ENCODE assay signal across 31 mouse cellular contexts in genomic region chr4:85045748-85046147, GRCm38 (mm10).
A peak's percentile ranks its signal among the peaks of the same experiment; 100 is the strongest.
DNase-seq lines count a peak whose midpoint lies in the region; ATAC-seq and TF ChIP-seq lines count a peak whose summit lies in the region.
"Had no signal": no experiment of that assay in that cellular context is flagged by ENCODE, and none has a peak within 500 bp of the region (broad histone marks: within the 10 kb centered on the region; RNA-seq: fewer than 3 reads in every experiment).

No protein-coding gene starts in this region.

- H3K9ac ChIP-seq in forebrain, embryonic 14.5 days (ENCODE audit: low read length): peak overlapping the region; percentile 4; the same call in 1 of the 2 replicates
- no peak overlapping the region for H3K9ac ChIP-seq in forebrain, embryonic 16.5 days (replicated peaks; ENCODE audit: low read depth, low read length)
- H3K9ac ChIP-seq in MEL (ENCODE audit: control insufficient read depth, low read depth, low read length, poor library complexity, severe bottlenecking): no peak overlapping the region
- H3K9ac ChIP-seq: embryonic facial prominence, embryonic 15.5 days; hindbrain, embryonic 14.5 days; kidney, embryonic 15.5 days; limb, embryonic 13.5 days; lung, embryonic 15.5 days; midbrain, embryonic 12.5 days; neural tube, embryonic 12.5 days had no signal

- ATAC-seq in forebrain, embryonic 14.5 days: 0 out of 2 replicates have a peak, but pooled peaks have one; percentile 44
- ATAC-seq in forebrain, embryonic 16.5 days: no peak

- peaks cover 7% of the 10 kb centered on the region for H3K4me1 ChIP-seq in forebrain, embryonic 14.5 days (ENCODE audit: control insufficient read depth, insufficient read depth, low read length)
- peaks cover 7% of the 10 kb centered on the region for H3K4me1 ChIP-seq in forebrain, embryonic 16.5 days (replicated peaks; ENCODE audit: control insufficient read depth, insufficient read depth, low read length)
- no peaks in the 10 kb centered on the region for H3K4me1 ChIP-seq in MEL (ENCODE audit: control insufficient read depth in 1 of 2, insufficient read depth in 2 of 2, low read length in 2 of 2)
- H3K4me1 ChIP-seq: embryonic facial prominence, embryonic 15.5 days; kidney, embryonic 15.5 days; limb, embryonic 13.5 days; lung, embryonic 15.5 days; neural tube, embryonic 12.5 days had no signal

- no peak overlapping the region for H3K4me2 ChIP-seq in forebrain, embryonic 14.5 days (ENCODE audit: low read length)
- no peak overlapping the region for H3K4me2 ChIP-seq in forebrain, embryonic 16.5 days (ENCODE audit: low read length)
- H3K4me2 ChIP-seq: embryonic facial prominence, embryonic 15.5 days; heart, embryonic 11.5 days; hindbrain, embryonic 14.5 days; kidney, embryonic 15.5 days; limb, embryonic 13.5 days; liver, embryonic 11.5 days; lung, embryonic 15.5 days; midbrain, embryonic 12.5 days; neural tube, embryonic 12.5 days had no signal

- TF ChIP-seq CTCF in MEL (IDR thresholded peaks at IDR 0.05 in 2 of 3, conservative IDR thresholded peaks at IDR 0.05 in 1 of 3; ENCODE audit: control insufficient read depth in 1 of 3, insufficient read depth in 1 of 3, low read depth in 2 of 3, low read length in 3 of 3, poor library complexity in 1 of 3, severe bottlenecking in 1 of 3): no peak

- no peak for TF ChIP-seq RAD21 in MEL (IDR thresholded peaks at IDR 0.05; ENCODE audit: low read depth, low read length)

- TF ChIP-seq POLR2A in MEL (IDR thresholded peaks at IDR 0.05; ENCODE audit: control insufficient read depth in 1 of 2, insufficient read depth in 1 of 2, low read depth in 1 of 2, low read length in 2 of 2, poor library complexity in 1 of 2): no peak

- H3K27me3 ChIP-seq in forebrain, embryonic 14.5 days (replicated peaks; ENCODE audit: control insufficient read depth, insufficient read depth, low read length): no peaks in the 10 kb centered on the region
- no peaks in the 10 kb centered on the region for H3K27me3 ChIP-seq in forebrain, embryonic 16.5 days (replicated peaks; ENCODE audit: control insufficient read depth, insufficient read depth, low read length)
- no peaks in the 10 kb centered on the region for H3K27me3 ChIP-seq in MEL (ENCODE audit: control insufficient read depth in 1 of 2, insufficient read depth in 2 of 2, low read length in 2 of 2)
- H3K27me3 ChIP-seq: embryonic facial prominence, embryonic 15.5 days; kidney, embryonic 15.5 days; limb, embryonic 13.5 days; lung, embryonic 15.5 days; midbrain, embryonic 12.5 days; neural tube, embryonic 12.5 days had no signal

- H3K79me2 ChIP-seq in MEL (ENCODE audit: control insufficient read depth, insufficient read depth, low read length, poor library complexity): no peaks in the 10 kb centered on the region

- no peak overlapping the region for H3K27ac ChIP-seq in forebrain, embryonic 14.5 days (ENCODE audit: low read depth, low read length)
- H3K27ac ChIP-seq in forebrain, embryonic 16.5 days (ENCODE audit: low read length): no peak overlapping the region
- no peak overlapping the region for H3K27ac ChIP-seq in MEL (ENCODE audit: control insufficient read depth, low read depth, low read length)
- H3K27ac ChIP-seq: embryonic facial prominence, embryonic 15.5 days; hindbrain, embryonic 14.5 days; kidney, embryonic 15.5 days; layer of hippocampus, adult 2 months; limb, embryonic 13.5 days; lung, embryonic 15.5 days; midbrain, embryonic 12.5 days; neural tube, embryonic 12.5 days had no signal

- WGBS in forebrain, embryonic 14.5 days: 8% methylated on average over 2 of the region's 2 CpGs
- 3% methylated on average over 2 of the region's 2 CpGs for WGBS in forebrain, embryonic 16.5 days

- no peak overlapping the region for H3K4me3 ChIP-seq in forebrain, embryonic 14.5 days (ENCODE audit: low read depth, low read length)
- no peak overlapping the region for H3K4me3 ChIP-seq in forebrain, embryonic 16.5 days (replicated peaks; ENCODE audit: low read length)
- peak overlapping the region in 1 of 2 experiments; percentile 26; a peak in 1 of 4 replicates for H3K4me3 ChIP-seq in MEL (ENCODE audit: control insufficient read depth in 1 of 2, insufficient read depth in 1 of 2, low read depth in 2 of 2, low read length in 2 of 2)
- H3K4me3 ChIP-seq: embryonic facial prominence, embryonic 15.5 days; kidney, embryonic 15.5 days; layer of hippocampus, adult 2 months; limb, embryonic 13.5 days; lung, embryonic 15.5 days; midbrain, embryonic 12.5 days; myocyte; neural tube, embryonic 12.5 days had no signal

- no peaks in the 10 kb centered on the region for H3K9me3 ChIP-seq in forebrain, embryonic 14.5 days (replicated peaks; ENCODE audit: control insufficient read depth, low read length)
- no peaks in the 10 kb centered on the region for H3K9me3 ChIP-seq in forebrain, embryonic 16.5 days (ENCODE audit: control insufficient read depth, low read length)
- no peaks in the 10 kb centered on the region for H3K9me3 ChIP-seq in MEL (replicated peaks; ENCODE audit: insufficient read depth, low read length)
- H3K9me3 ChIP-seq: embryonic facial prominence, embryonic 15.5 days; kidney, embryonic 15.5 days; limb, embryonic 13.5 days; lung, embryonic 15.5 days; midbrain, embryonic 12.5 days; neural tube, embryonic 12.5 days had no signal

- DNase-seq in forebrain, embryonic 14.5 days (ENCODE audit: low spot score): peak; percentile 51
- DNase-seq in MEL (ENCODE audit: low read depth, low spot score): peak; percentile 2
- peak; percentile 11 for DNase-seq in R1 (ENCODE audit: low read depth, low spot score)
- peak; percentile 7 for DNase-seq in embryo, embryonic 11 days
- DNase-seq in thymus, adult 18-20 months: no peak
- no peak for DNase-seq in urinary bladder, adult 2 months (ENCODE audit: low spot score)
- DNase-seq: adrenal gland, postnatal 10 days; B cell, adult 2 months; cerebellum, adult 18-20 months; cerebellum, postnatal 10 days; gastrocnemius, postnatal 25 days; heart, adult 11 months; heart, postnatal 36 days; kidney, adult 11 months; kidney, postnatal 36 days; right cerebral cortex, adult 18-20 months; spleen, adult 18-20 months; thymus, adult 2 months; thymus, postnatal 36 days had no signal

- no peak for TF ChIP-seq EP300 in MEL (IDR thresholded peaks at IDR 0.05; ENCODE audit: low read depth in 1 of 2, low read length in 2 of 2)

- no peaks in the 10 kb centered on the region for H3K36me3 ChIP-seq in forebrain, embryonic 14.5 days (ENCODE audit: control insufficient read depth, insufficient read depth, low read length)
- H3K36me3 ChIP-seq in forebrain, embryonic 16.5 days (ENCODE audit: control insufficient read depth, insufficient read depth): no peaks in the 10 kb centered on the region
- H3K36me3 ChIP-seq in MEL (ENCODE audit: control insufficient read depth in 1 of 2, insufficient read depth in 2 of 2, low read length in 2 of 2): no peaks in the 10 kb centered on the region
- H3K36me3 ChIP-seq: embryonic facial prominence, embryonic 15.5 days; kidney, embryonic 15.5 days; lung, embryonic 15.5 days; midbrain, embryonic 12.5 days; neural tube, embryonic 12.5 days had no signal

TF ChIP-seq in MEL, 35 proteins besides CTCF, POLR2A, EP300 and RAD21:
- TF ChIP-seq MEF2A (IDR thresholded peaks at IDR 0.05; ENCODE audit: extremely low read depth, insufficient replicate concordance, low read depth, low read length, poor library complexity, severe bottlenecking) (no peak), NRF1 (IDR thresholded peaks at IDR 0.05; ENCODE audit: insufficient read depth, low read depth, low read length, poor library complexity, severe bottlenecking) (no peak), USF1 (IDR thresholded peaks at IDR 0.05; ENCODE audit: low read depth, low read length) (no peak), MXI1 (IDR thresholded peaks at IDR 0.05; ENCODE audit: low read depth, low read length) (no peak), KAT2A (conservative IDR thresholded peaks at IDR 0.05; ENCODE audit: low read depth, low read length) (no peak), CHD1 (IDR thresholded peaks at IDR 0.05; ENCODE audit: low read depth, low read length) (no peak), BHLHE40 (IDR thresholded peaks at IDR 0.05; ENCODE audit: borderline replicate concordance, low read depth, low read length) (no peak), JUND (IDR thresholded peaks at IDR 0.05; ENCODE audit: low read depth, low read length) (no peak), POLR2AphosphoS2 (IDR thresholded peaks at IDR 0.05; ENCODE audit: low read length) (no peak), HCFC1 (IDR thresholded peaks at IDR 0.05; ENCODE audit: low read depth, low read length) (no peak), SMC3 (IDR thresholded peaks at IDR 0.05; ENCODE audit: low read depth, low read length) (no peak), UBTF (IDR thresholded peaks at IDR 0.05; ENCODE audit: borderline replicate concordance, insufficient read depth, low read depth, low read length) (no peak)

Comparison
In these comparisons a context has a peak if more than half of its experiments do, and no peak if none do; other contexts are left out.
1. DNase-seq: peak in forebrain, embryonic 14.5 days (single experiment), MEL (single experiment), R1 (single experiment) and embryo, embryonic 11 days (single experiment); none in thymus, adult 18-20 months (0 of 2) and urinary bladder, adult 2 months (single experiment).